Mouse (Mus musculus) megakaryocyte-erythroid progenitor cell, adult 5 weeks (primary cell): ENCODE data around the gene Etaa1. TPM values are rescaled to one million over a fixed set of nuclear protein-coding genes. Genes with fewer than 3 reads are reported as not detected.

Experiments used
- polyA plus RNA-seq: library from polyadenylated mRNA; stranded (reverse); fragments of >175 nt; gene quantifications from 2 replicates; pipeline ENCODE4 v1.2.3, GENCODE M21; 2012

Gene Etaa1
- 3.4 and 4.3 TPM in 2 replicates for polyA plus RNA-seq

DNA sequence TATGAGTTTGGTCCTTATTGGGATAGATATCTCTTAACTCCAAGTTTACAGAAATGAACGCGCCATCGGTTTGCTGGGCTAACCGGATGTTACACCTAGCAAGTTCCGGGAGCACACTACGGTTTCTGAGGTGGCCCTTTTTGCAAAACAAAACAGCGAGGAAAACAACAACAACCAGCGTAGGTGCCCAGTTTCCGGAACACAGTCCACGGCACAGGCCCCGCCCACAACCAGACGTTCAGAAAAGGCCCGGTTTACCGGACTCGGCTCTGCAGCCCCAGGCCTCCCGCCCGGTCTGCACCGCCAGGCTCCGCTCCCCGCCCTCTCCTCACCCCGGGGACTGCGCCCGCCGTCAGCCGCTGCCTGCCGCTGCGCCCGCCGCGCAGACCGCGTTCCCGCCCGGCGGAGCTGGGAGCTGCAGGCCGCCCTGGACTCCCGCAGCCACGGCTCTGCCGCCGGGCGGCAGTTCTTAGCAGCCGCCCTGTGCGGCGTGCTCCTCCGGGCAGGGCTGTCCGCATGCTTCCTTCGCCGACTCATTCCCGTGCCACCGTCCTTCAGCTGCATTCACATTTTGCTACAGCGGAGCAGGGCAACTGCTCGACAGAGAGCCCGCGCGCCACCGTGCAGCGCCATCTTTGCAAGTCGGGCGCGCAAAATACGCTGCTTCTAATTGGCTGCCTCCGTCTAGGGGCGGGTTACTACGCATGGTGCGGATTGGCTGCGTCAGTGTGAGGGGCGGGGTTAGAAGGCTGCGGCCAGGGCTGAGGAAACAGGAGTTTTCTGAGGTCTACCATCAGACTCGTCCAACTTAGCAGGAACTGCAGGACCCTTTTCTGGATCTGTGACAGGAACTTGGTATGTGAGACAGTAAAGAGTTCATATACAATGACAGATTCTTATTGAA is at the start of gene Etaa1:
Etaa1 (minus strand) TSS at position 645 of the 904 bp plus-strand sequence.

